Mouse (Mus musculus) heart, embryonic 11.5 days (tissue): ENCODE measurements around the gene Ttll11. TPM values are rescaled to one million over a fixed set of nuclear protein-coding genes. Genes with fewer than 3 reads are reported as not detected.

Source experiments
- ATAC-seq: fragments of 200-750 bp; cut with Nextera tagmentation; replicated peaks from 2 replicates; pipeline ENCODE4 v1.8.0; 2017; ENCODE audit warnings: moderate library complexity; ENCODE audit not compliant: insufficient number of reproducible peaks, low FRiP score, low TSS enrichment
- H3K27ac ChIP-seq: fragments of 300-500 bp; sonication (generic); 2 replicates; pipeline ENCODE4 v1.5.1; 2014; ENCODE audit warnings: mild to moderate bottlenecking, low read depth, low read length
- H3K27me3 ChIP-seq: fragments of 300-500 bp; sonication (generic); 2 replicates; pipeline ENCODE4 v1.6.1; 2014; ENCODE audit warnings: mild to moderate bottlenecking, low read length, mixed read lengths; ENCODE audit not compliant: control insufficient read depth, insufficient read depth
- H3K36me3 ChIP-seq: fragments of 300-500 bp; sonication (generic); 2 replicates; pipeline ENCODE4 v1.6.1; 2014; ENCODE audit warnings: mild to moderate bottlenecking, low read length, moderate library complexity, mixed read lengths; ENCODE audit not compliant: control insufficient read depth, insufficient read depth
- H3K4me1 ChIP-seq: fragments of 300-500 bp; sonication (generic); 2 replicates; pipeline ENCODE4 v1.6.1; 2014; ENCODE audit warnings: low read length; ENCODE audit not compliant: control insufficient read depth, insufficient read depth
- H3K4me2 ChIP-seq: fragments of 300-500 bp; sonication (generic); 2 replicates; pipeline ENCODE4 v1.6.1; 2014; ENCODE audit warnings: mild to moderate bottlenecking, moderate library complexity
- H3K4me3 ChIP-seq: fragments of 300-500 bp; sonication (generic); 2 replicates; pipeline ENCODE4 v1.5.1; 2014; ENCODE audit warnings: low read depth, low read length
- H3K9ac ChIP-seq: fragments of 300-500 bp; sonication (generic); 2 replicates; pipeline ENCODE4 v1.6.1; 2014; ENCODE audit warnings: mild to moderate bottlenecking, low read depth, low read length, moderate library complexity
- H3K9me3 ChIP-seq: fragments of 300-500 bp; sonication (generic); replicated peaks from 2 replicates; pipeline ENCODE4 v1.6.1; 2016; ENCODE audit warnings: low read length; ENCODE audit not compliant: control insufficient read depth
- WGBS: fragments of 180-500 bp; shearing (Covaris S2); extraction: QIAGEN DNeasy Blood & Tissue Kit; methylation state at CpG from one replicate; pipeline ENCODE4 v1.1.7; 2014; ENCODE audit not compliant: insufficient replicate concordance; 5-methylcytosine and 5-hydroxymethylcytosine counted together
- polyA plus RNA-seq: library from polyadenylated mRNA; unstranded; fragments of >200 nt; fragmentation: Nextera tagmentation; extraction: Ambion mirVana; gene quantifications from 2 replicates; pipeline ENCODE4 v1.2.1, GENCODE M21; 2014

Gene Ttll11
- polyA plus RNA-seq, 1 experiment from 2014 or later: 0.34 TPM

DNA sequence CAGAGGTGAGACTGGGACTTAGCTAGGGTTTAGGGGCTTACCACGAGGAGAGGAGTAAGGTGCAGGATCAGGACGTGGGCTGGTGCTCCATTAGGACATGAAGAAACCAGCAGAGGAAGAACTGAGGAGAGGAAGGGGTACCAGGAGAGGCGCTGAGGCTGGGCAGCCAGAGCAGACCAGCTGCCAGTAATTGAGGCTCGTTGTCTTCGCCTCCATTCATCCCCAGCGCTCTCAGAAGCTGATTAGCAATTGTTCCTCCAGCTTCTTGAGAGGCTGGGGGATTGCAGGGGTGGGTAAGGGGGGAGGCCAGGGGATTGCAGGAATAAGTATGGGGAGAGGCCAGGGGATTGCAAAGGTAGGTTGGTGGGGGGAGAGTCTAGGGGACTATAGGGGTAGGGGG is 22.5 kb upstream of the Ttll11 start:
- H3K4me1 ChIP-seq: no peaks in the 10 kb centered on the region
- H3K27ac ChIP-seq: no peak overlapping the region
- H3K4me3 ChIP-seq: no peak overlapping the region
- no peak overlapping the region for H3K9ac ChIP-seq
- 41% methylated on average over 6 of the region's 6 CpGs for WGBS
- no peaks in the 10 kb centered on the region; the same call in 1 of the 2 replicates for H3K9me3 ChIP-seq
- no peak for ATAC-seq
- H3K36me3 ChIP-seq: no peaks in the 10 kb centered on the region
- no peak overlapping the region for H3K4me2 ChIP-seq
- H3K27me3 ChIP-seq: peaks cover 12% of the 10 kb centered on the region; the same call in 1 of the 2 replicates

- 39% methylated on average over 1 of the region's 1 CpGs for WGBS
- no peaks in the 10 kb centered on the region for H3K36me3 ChIP-seq
- no peak overlapping the region for H3K9ac ChIP-seq
- H3K27me3 ChIP-seq: peaks cover 13% of the 10 kb centered on the region; the same call in 1 of the 2 replicates
- H3K4me2 ChIP-seq: no peak overlapping the region
- no peak for ATAC-seq
- H3K9me3 ChIP-seq: no peaks in the 10 kb centered on the region; the same call in 1 of the 2 replicates
- no peak overlapping the region for H3K4me3 ChIP-seq
- no peaks in the 10 kb centered on the region for H3K4me1 ChIP-seq
- H3K27ac ChIP-seq: no peak overlapping the region
These were observed 20.7 kb upstream of the Ttll11 start for GRCm38 (mm10) chr2:36000390-36000789.

- Histone ChIP-seq H3K9ac (no peak overlapping the region), H3K27me3 (peaks cover 12% of the 10 kb centered on the region; the same call in 1 of the 2 replicates), H3K36me3 (no peaks in the 10 kb centered on the region), H3K4me3 (no peak overlapping the region), H3K4me2 (no peak overlapping the region), H3K4me1 (no peaks in the 10 kb centered on the region), H3K9me3 (no peaks in the 10 kb centered on the region; the same call in 1 of the 2 replicates), H3K27ac (no peak overlapping the region)
- no peak for ATAC-seq
These were observed 19.5 kb upstream of the Ttll11 start for GRCm38 (mm10) chr2:35999212-35999611.

DNA sequence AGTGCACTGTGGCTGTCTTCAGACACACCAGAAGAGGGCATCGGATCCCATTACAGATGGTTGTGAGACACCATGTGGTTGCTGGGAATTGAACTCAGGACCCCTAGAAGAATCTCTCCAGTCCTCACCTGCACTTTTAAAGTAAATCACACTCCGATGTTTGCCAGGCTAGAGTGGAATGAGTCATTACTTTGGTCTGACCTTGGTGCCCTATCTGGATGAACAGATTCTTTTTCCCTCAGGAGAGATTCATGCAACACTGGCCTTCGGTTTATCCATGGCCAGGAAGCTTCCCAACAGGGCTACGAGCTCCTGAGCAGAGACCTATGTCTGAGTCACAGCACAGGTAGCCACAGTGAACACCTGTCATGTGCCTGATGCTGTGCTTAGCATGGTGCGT is 18.7 kb upstream of the Ttll11 start:
- H3K4me1 ChIP-seq: no peaks in the 10 kb centered on the region
- 82% methylated on average over 5 of the region's 5 CpGs for WGBS
- no peak overlapping the region for H3K9ac ChIP-seq
- H3K27me3 ChIP-seq: peaks cover 15% of the 10 kb centered on the region; the same call in 1 of the 2 replicates
- H3K4me2 ChIP-seq: no peak overlapping the region
- H3K36me3 ChIP-seq: no peaks in the 10 kb centered on the region
- H3K27ac ChIP-seq: no peak overlapping the region
- ATAC-seq: no peak
- no peaks in the 10 kb centered on the region; the same call in 1 of the 2 replicates for H3K9me3 ChIP-seq
- H3K4me3 ChIP-seq: no peak overlapping the region

DNA sequence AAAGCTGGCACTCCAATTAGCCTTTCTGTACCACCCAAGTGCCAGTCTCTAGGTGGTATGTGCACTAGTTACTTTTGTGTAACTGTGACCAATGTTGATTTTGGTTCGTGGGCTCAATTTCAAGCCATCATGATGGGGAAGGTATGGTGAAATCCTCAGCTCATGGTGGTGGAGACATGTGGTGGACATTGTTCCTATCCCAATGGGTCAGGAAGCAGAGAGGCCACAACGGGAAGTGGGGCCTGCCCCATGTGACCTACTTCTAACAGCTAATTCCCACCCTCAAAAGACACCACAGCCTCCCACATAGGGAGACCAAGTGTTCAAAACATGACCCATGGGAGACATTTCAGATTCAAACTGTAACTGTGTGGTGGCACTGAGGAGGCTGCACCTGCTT is 17.0 kb upstream of the Ttll11 start:
- no peaks in the 10 kb centered on the region; the same call in 1 of the 2 replicates for H3K9me3 ChIP-seq
- no peaks in the 10 kb centered on the region for H3K4me1 ChIP-seq
- H3K9ac ChIP-seq: no peak overlapping the region
- H3K27me3 ChIP-seq: peaks cover 11% of the 10 kb centered on the region
- no peak overlapping the region for H3K4me3 ChIP-seq
- ATAC-seq: no peak
- no peak overlapping the region for H3K4me2 ChIP-seq
- H3K36me3 ChIP-seq: no peaks in the 10 kb centered on the region
- 69% methylated on average over 2 of the region's 2 CpGs for WGBS
- H3K27ac ChIP-seq: no peak overlapping the region

- no peak overlapping the region for H3K27ac ChIP-seq
- no peak overlapping the region for H3K4me3 ChIP-seq
- no peak overlapping the region for H3K4me2 ChIP-seq
- H3K36me3 ChIP-seq: no peaks in the 10 kb centered on the region
- no peaks in the 10 kb centered on the region for H3K4me1 ChIP-seq
- H3K27me3 ChIP-seq: peaks cover 11% of the 10 kb centered on the region
- ATAC-seq: no peak
- WGBS: 55% methylated on average over 6 of the region's 6 CpGs
- no peak overlapping the region for H3K9ac ChIP-seq
- H3K9me3 ChIP-seq: no peaks in the 10 kb centered on the region; the same call in 1 of the 2 replicates
These were observed 14.6 kb upstream of the Ttll11 start for GRCm38 (mm10) chr2:35994303-35994702.

DNA sequence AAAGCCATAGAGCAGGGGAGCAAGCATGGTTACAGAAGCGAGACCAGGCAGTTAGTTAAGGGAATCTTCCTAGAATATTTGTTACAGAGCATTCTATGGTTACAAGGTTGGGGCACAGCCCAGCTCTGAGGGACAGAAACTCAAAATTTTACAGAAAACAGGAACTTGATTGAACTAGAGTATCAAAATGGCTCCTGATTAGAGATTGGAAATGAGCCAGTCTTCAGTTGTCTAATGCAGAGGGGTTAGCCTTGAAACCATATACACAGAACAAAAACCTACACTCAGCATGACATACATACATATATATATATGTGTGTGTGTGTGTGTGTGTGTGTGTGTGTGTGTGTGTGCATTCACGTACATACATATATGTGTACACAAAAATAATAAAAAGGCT is 13.8 kb upstream of the Ttll11 start:
- 75% methylated on average over 2 of the region's 2 CpGs for WGBS
- H3K36me3 ChIP-seq: no peaks in the 10 kb centered on the region
- H3K4me3 ChIP-seq: no peak overlapping the region
- H3K9me3 ChIP-seq: no peaks in the 10 kb centered on the region
- no peak overlapping the region for H3K27ac ChIP-seq
- no peak overlapping the region for H3K4me2 ChIP-seq
- ATAC-seq: no peak
- no peak overlapping the region for H3K9ac ChIP-seq
- no peaks in the 10 kb centered on the region for H3K4me1 ChIP-seq
- peaks cover 11% of the 10 kb centered on the region for H3K27me3 ChIP-seq

GRCm38 (mm10) chr2:35992259-35992658 is 12.5 kb upstream of the Ttll11 start:
- Histone ChIP-seq H3K4me2 (no peak overlapping the region), H3K9ac (no peak overlapping the region), H3K4me3 (no peak overlapping the region), H3K27ac (no peak overlapping the region), H3K4me1 (no peaks in the 10 kb centered on the region), H3K36me3 (no peaks in the 10 kb centered on the region), H3K27me3 (peaks cover 11% of the 10 kb centered on the region), H3K9me3 (no peaks in the 10 kb centered on the region)
- ATAC-seq: no peak
- 75% methylated on average over 3 of the region's 3 CpGs for WGBS

GRCm38 (mm10) chr2:35983869-35984268 is 4.2 kb upstream of the Ttll11 start:
- WGBS: 2% methylated on average over 7 of the region's 7 CpGs
- Histone ChIP-seq H3K36me3 (no peaks in the 10 kb centered on the region), H3K4me1 (peaks cover 3% of the 10 kb centered on the region), H3K9ac (no peak overlapping the region), H3K4me2 (no peak overlapping the region), H3K27me3 (peaks cover 12% of the 10 kb centered on the region; the same call in 1 of the 2 replicates), H3K9me3 (no peaks in the 10 kb centered on the region), H3K27ac (no peak overlapping the region), H3K4me3 (no peak overlapping the region)
- ATAC-seq: 0 out of 2 replicates have a peak, but pooled peaks have one; percentile 10
